Comparison of ENCODE assay signal across 27 mouse cellular contexts in genomic region chr14:75246024-75247000, GRCm38 (mm10). TPM values are rescaled to one million over a fixed set of nuclear protein-coding genes. Genes with fewer than 3 reads are reported as not detected.
DNase-seq lines count a peak whose midpoint lies in the region; ATAC-seq and TF ChIP-seq lines count a peak whose summit lies in the region.
"Had no signal": no experiment of that assay in that cellular context is flagged by ENCODE, and none has a peak within 500 bp of the region (broad histone marks: within the 10 kb centered on the region; RNA-seq: fewer than 3 reads in every experiment).

No protein-coding gene starts in this region.

- H3K4me3 ChIP-seq in cerebellum, adult 2 months (replicated peaks; ENCODE audit: insufficient read depth, low read depth, low read length), result no peak overlapping the region
- no peak overlapping the region for H3K4me3 ChIP-seq in liver, postnatal 0 days (ENCODE audit: low read depth, low read length)
- no peak overlapping the region for H3K4me3 ChIP-seq in liver, embryonic 12.5 days
- H3K4me3 ChIP-seq in forebrain, embryonic 12.5 days (replicated peaks), result no peak overlapping the region
- no peak overlapping the region for H3K4me3 ChIP-seq in forebrain, embryonic 16.5 days (replicated peaks; ENCODE audit: low read length)
- H3K4me3 ChIP-seq: embryonic facial prominence, embryonic 12.5 days; gastrocnemius, adult 2 months; heart, embryonic 12.5 days; hindbrain, embryonic 10.5 days; intestine, embryonic 15.5 days had no signal

- peak; percentile 29 to 50 for DNase-seq in cerebellum, postnatal 14 days
- no peak for DNase-seq in cerebellum, adult 2 months
- DNase-seq in liver, postnatal 0 days, result peak; percentile 45
- DNase-seq in layer of hippocampus, adult 8-10 months (ENCODE audit: low spot score in 2 of 2), result no peak
- DNase-seq in lung, postnatal 14 days, result no peak
- DNase-seq: adrenal gland, adult 2 months; adrenal gland, postnatal 25 days; cerebellum, adult 11 months; cerebellum, adult 9-11 months; embryo, embryonic 11 days; gastrocnemius, adult 2 months; gastrocnemius, postnatal 25 days; kidney, adult 18-20 months had no signal

- no peak for TF ChIP-seq CTCF in cerebellum, adult 2 months (IDR thresholded peaks at IDR 0.05; ENCODE audit: borderline replicate concordance, insufficient read depth, low read depth, low read length)
- TF ChIP-seq CTCF in liver, postnatal 0 days (IDR thresholded peaks at IDR 0.05; ENCODE audit: low read depth), result no peak

- H3K27ac ChIP-seq in cerebellum, adult 2 months (ENCODE audit: insufficient read depth, low read length), result no peak overlapping the region
- H3K27ac ChIP-seq in liver, postnatal 0 days (ENCODE audit: low read depth), result peak overlapping the region; percentile 69; the same call in 1 of the 2 replicates
- no peak overlapping the region for H3K27ac ChIP-seq in liver, embryonic 12.5 days
- 0 out of 2 replicates have a peak overlapping the region, but pooled peaks have one; percentile 8 for H3K27ac ChIP-seq in forebrain, embryonic 12.5 days
- H3K27ac ChIP-seq in forebrain, embryonic 16.5 days (ENCODE audit: low read length), result no peak overlapping the region
- H3K27ac ChIP-seq: embryonic facial prominence, embryonic 12.5 days; gastrocnemius, adult 2 months; hindbrain, embryonic 10.5 days; hindbrain, embryonic 14.5 days; intestine, embryonic 15.5 days had no signal

- no peaks in the 10 kb centered on the region for H3K4me1 ChIP-seq in cerebellum, adult 2 months (ENCODE audit: control insufficient read depth, insufficient read depth, low read length)
- H3K4me1 ChIP-seq in liver, postnatal 0 days (ENCODE audit: insufficient read depth), result peaks cover 11% of the 10 kb centered on the region; the same call in 1 of the 2 replicates
- no peaks in the 10 kb centered on the region for H3K4me1 ChIP-seq in liver, embryonic 12.5 days
- H3K4me1 ChIP-seq in forebrain, embryonic 12.5 days, result no peaks in the 10 kb centered on the region; the same call in 1 of the 2 replicates
- H3K4me1 ChIP-seq in forebrain, embryonic 16.5 days (replicated peaks; ENCODE audit: control insufficient read depth, insufficient read depth, low read length), result peaks cover 8% of the 10 kb centered on the region; the same call in 1 of the 2 replicates
- H3K4me1 ChIP-seq: embryonic facial prominence, embryonic 12.5 days; heart, embryonic 12.5 days; intestine, embryonic 15.5 days had no signal

- no peaks in the 10 kb centered on the region for H3K27me3 ChIP-seq in cerebellum, adult 2 months (ENCODE audit: control insufficient read depth, insufficient read depth, low read length)
- H3K27me3 ChIP-seq in liver, postnatal 0 days (ENCODE audit: insufficient read depth, low read length), result no peaks in the 10 kb centered on the region
- H3K27me3 ChIP-seq in liver, embryonic 12.5 days (replicated peaks), result no peaks in the 10 kb centered on the region
- no peaks in the 10 kb centered on the region for H3K27me3 ChIP-seq in forebrain, embryonic 12.5 days
- H3K27me3 ChIP-seq in forebrain, embryonic 16.5 days (replicated peaks; ENCODE audit: control insufficient read depth, insufficient read depth, low read length), result no peaks in the 10 kb centered on the region
- H3K27me3 ChIP-seq: embryonic facial prominence, embryonic 12.5 days; heart, embryonic 12.5 days; intestine, embryonic 15.5 days had no signal

- H3K36me3 ChIP-seq in liver, postnatal 0 days (replicated peaks; ENCODE audit: insufficient read depth, low read length), result no peaks in the 10 kb centered on the region; the same call in 1 of the 2 replicates
- H3K36me3 ChIP-seq in liver, embryonic 12.5 days, result no peaks in the 10 kb centered on the region
- H3K36me3 ChIP-seq in forebrain, embryonic 12.5 days (replicated peaks), result no peaks in the 10 kb centered on the region
- no peaks in the 10 kb centered on the region for H3K36me3 ChIP-seq in forebrain, embryonic 16.5 days (ENCODE audit: control insufficient read depth, insufficient read depth)
- H3K36me3 ChIP-seq: embryonic facial prominence, embryonic 12.5 days; heart, embryonic 12.5 days; hindbrain, embryonic 10.5 days; intestine, embryonic 15.5 days had no signal

- H3K9ac ChIP-seq in liver, postnatal 0 days (replicated peaks), result no peak overlapping the region
- no peak overlapping the region for H3K9ac ChIP-seq in liver, embryonic 12.5 days
- H3K9ac ChIP-seq in forebrain, embryonic 12.5 days, result no peak overlapping the region
- no peak overlapping the region for H3K9ac ChIP-seq in forebrain, embryonic 16.5 days (replicated peaks; ENCODE audit: low read depth, low read length)
- H3K9ac ChIP-seq: embryonic facial prominence, embryonic 12.5 days; heart, embryonic 12.5 days; hindbrain, embryonic 14.5 days; intestine, embryonic 15.5 days had no signal

- no peak overlapping the region for H3K4me2 ChIP-seq in liver, postnatal 0 days (ENCODE audit: low read depth, low read length)
- no peak overlapping the region for H3K4me2 ChIP-seq in liver, embryonic 12.5 days
- no peak overlapping the region for H3K4me2 ChIP-seq in forebrain, embryonic 12.5 days
- H3K4me2 ChIP-seq in forebrain, embryonic 16.5 days (ENCODE audit: low read length), result no peak overlapping the region
- H3K4me2 ChIP-seq: embryonic facial prominence, embryonic 12.5 days; heart, embryonic 12.5 days; hindbrain, embryonic 14.5 days; intestine, embryonic 15.5 days had no signal

- TF ChIP-seq EP300 in liver, postnatal 0 days (IDR thresholded peaks at IDR 0.05; ENCODE audit: low read depth), result no peak

- TF ChIP-seq POLR2A in cerebellum, adult 2 months (IDR thresholded peaks at IDR 0.05; ENCODE audit: borderline replicate concordance, insufficient read depth, low read length), result no peak

- peak; percentile 38; the same call in 1 of the 2 replicates for ATAC-seq in liver, postnatal 0 days
- ATAC-seq in liver, embryonic 12.5 days, result no peak
- no peak for ATAC-seq in forebrain, embryonic 12.5 days (ENCODE audit: low FRiP score)
- peak; percentile 75 for ATAC-seq in forebrain, embryonic 16.5 days
- ATAC-seq: intestine, embryonic 15.5 days had no signal

- 33% methylated on average over 11 of the region's 11 CpGs for WGBS in cerebellum, adult 2 months
- WGBS in liver, postnatal 0 days (ENCODE audit: insufficient replicate concordance), result 68% methylated on average over 11 of the region's 11 CpGs
- 59% methylated on average over 11 of the region's 11 CpGs for WGBS in liver, embryonic 12.5 days (ENCODE audit: insufficient replicate concordance)
- WGBS in forebrain, embryonic 12.5 days, result 84% methylated on average over 11 of the region's 11 CpGs
- WGBS in forebrain, embryonic 16.5 days, result 55% methylated on average over 11 of the region's 11 CpGs

- H3K9me3 ChIP-seq in liver, postnatal 0 days (ENCODE audit: low read length), result no peaks in the 10 kb centered on the region
- no peaks in the 10 kb centered on the region for H3K9me3 ChIP-seq in liver, embryonic 12.5 days (replicated peaks)
- H3K9me3 ChIP-seq in forebrain, embryonic 12.5 days, result no peaks in the 10 kb centered on the region
- H3K9me3 ChIP-seq in forebrain, embryonic 16.5 days (ENCODE audit: control insufficient read depth, low read length), result no peaks in the 10 kb centered on the region
- H3K9me3 ChIP-seq: embryonic facial prominence, embryonic 12.5 days; heart, embryonic 12.5 days; hindbrain, embryonic 10.5 days; intestine, embryonic 15.5 days had no signal

RNA-seq across cellular contexts. Expression of gene Cpb2, which starts 4.2 kb away (rescaled TPM):
- not detected in 2 replicates for polyA plus RNA-seq in cerebellum, adult 2 months (2012; rRNA removed)
- 400 and 408 TPM in 2 replicates for polyA plus RNA-seq in liver, postnatal 0 days (2015; fragmentation: Nextera tagmentation; extraction: Ambion mirVana)
- 50.0 and 50.6 TPM in 2 replicates for polyA plus RNA-seq in liver, embryonic 12.5 days (2016; fragmentation: Nextera tagmentation; extraction: Ambion mirVana)
- polyA plus RNA-seq in forebrain, embryonic 12.5 days (2016; fragmentation: Nextera tagmentation; extraction: Ambion mirVana), result not detected in 2 replicates
- not detected in 2 replicates for polyA plus RNA-seq in forebrain, embryonic 16.5 days (2015; fragmentation: Nextera tagmentation; extraction: Ambion mirVana)
- not detected for total RNA-seq in layer of hippocampus, adult 8-10 months (2022)
- total RNA-seq: adrenal gland, postnatal 25 days; common myeloid progenitor, adult 5-6 weeks; gastrocnemius, adult 2 months; gastrocnemius, postnatal 25 days; granulocyte monocyte progenitor cell, adult 5-6 weeks; heart, adult 8-10 months; heart, postnatal 25 days had no signal
- polyA plus RNA-seq: adrenal gland, adult 2 months; C2C12; frontal cortex, adult 2 months; hindbrain, embryonic 10.5 days had no signal

RNA-seq across cellular contexts. Expression of gene Zc3h13, which starts 37.9 kb away (rescaled TPM):
- polyA plus RNA-seq in cerebellum, adult 2 months (2012; rRNA removed), result 27.2 and 27.5 TPM in 2 replicates
- polyA plus RNA-seq in liver, postnatal 0 days (2015; fragmentation: Nextera tagmentation; extraction: Ambion mirVana), result 17.5 and 19.7 TPM in 2 replicates
- 20.1 TPM in 2 replicates for polyA plus RNA-seq in liver, embryonic 12.5 days (2016; fragmentation: Nextera tagmentation; extraction: Ambion mirVana)
- 48.1 and 49.6 TPM in 2 replicates for polyA plus RNA-seq in forebrain, embryonic 12.5 days (2016; fragmentation: Nextera tagmentation; extraction: Ambion mirVana)
- 53.4 and 54.7 TPM in 2 replicates for polyA plus RNA-seq in forebrain, embryonic 16.5 days (2015; fragmentation: Nextera tagmentation; extraction: Ambion mirVana)
- 10 to 100 TPM; 44.6 to 55.0 (median 47.8) TPM for total RNA-seq in layer of hippocampus, adult 8-10 months (2022)

Comparison
In these comparisons a context has a peak if more than half of its experiments do, and no peak if none do; other contexts are left out.
1. DNase-seq: peak in cerebellum, postnatal 14 days (2 of 2) and liver, postnatal 0 days (single experiment); none in cerebellum, adult 2 months (0 of 2), layer of hippocampus, adult 8-10 months (0 of 2) and lung, postnatal 14 days (single experiment).
2. H3K27ac ChIP-seq: peak in liver, postnatal 0 days (single experiment) and forebrain, embryonic 12.5 days (single experiment); none in cerebellum, adult 2 months (single experiment), liver, embryonic 12.5 days (single experiment) and forebrain, embryonic 16.5 days (single experiment).
3. ATAC-seq: peak in liver, postnatal 0 days (single experiment) and forebrain, embryonic 16.5 days (single experiment); none in liver, embryonic 12.5 days (single experiment) and forebrain, embryonic 12.5 days (single experiment).
4. RNA of gene Cpb2, which starts 4.2 kb away (polyA plus RNA-seq): 400 to 408 TPM in liver, postnatal 0 days and 50.0 to 50.6 TPM in liver, embryonic 12.5 days; not detected in forebrain, embryonic 12.5 days, not detected in cerebellum, adult 2 months and not detected in forebrain, embryonic 16.5 days; every median in the first group is over 10 times any median in the second.